Mouse (Mus musculus) limb, embryonic 11.5 days (tissue): ENCODE measurements at regions not wholly inside any gene's neighbourhood (a gene's known extent, or its start where the extent isn't known, plus 50 kb on each side); places are given as distances from the start of the nearest gene placed in this dataset.
A peak's percentile ranks its signal among the peaks of the same experiment; 100 is the strongest.

Experiments used
- ATAC-seq: fragments of 200-750 bp; cut with Nextera tagmentation; 2 replicates; pipeline ENCODE4 v1.8.0; 2017; ENCODE audit warnings: low read depth; ENCODE audit not compliant: insufficient number of reproducible peaks, low FRiP score, low TSS enrichment
- DNase-seq: peaks from one replicate; pipeline ENCODE4 v3.0.0-alpha.2; 2015; ENCODE audit warnings: low spot score
- H3K27ac ChIP-seq: fragments of 300-500 bp; sonication (generic); replicated peaks from 2 replicates; pipeline ENCODE4 v1.5.1; 2014; ENCODE audit warnings: low read depth, mild to moderate bottlenecking, low read length
- H3K27me3 ChIP-seq: fragments of 300-500 bp; sonication (generic); 2 replicates; pipeline ENCODE4 v1.6.1; 2014; ENCODE audit warnings: mild to moderate bottlenecking, low read length, mixed read lengths; ENCODE audit not compliant: control insufficient read depth, insufficient read depth
- H3K36me3 ChIP-seq: fragments of 300-500 bp; sonication (generic); 2 replicates; pipeline ENCODE4 v1.6.1; 2014; ENCODE audit warnings: mild to moderate bottlenecking, low read length, moderate library complexity, mixed read lengths; ENCODE audit not compliant: control insufficient read depth, insufficient read depth
- H3K4me1 ChIP-seq: fragments of 300-500 bp; sonication (generic); 2 replicates; pipeline ENCODE4 v1.6.1; 2014; ENCODE audit warnings: low read length, mixed read lengths; ENCODE audit not compliant: control insufficient read depth, insufficient read depth
- H3K4me2 ChIP-seq: fragments of 300-500 bp; sonication (generic); 2 replicates; pipeline ENCODE4 v1.6.1; 2014; ENCODE audit warnings: low read depth, mild to moderate bottlenecking, moderate library complexity; ENCODE audit not compliant: severe bottlenecking
- H3K4me3 ChIP-seq: fragments of 300-500 bp; sonication (generic); 2 replicates; pipeline ENCODE4 v1.5.1; 2014; ENCODE audit warnings: low read depth, low read length
- H3K9ac ChIP-seq: fragments of 300-500 bp; sonication (generic); 2 replicates; pipeline ENCODE4 v1.6.1; 2014; ENCODE audit warnings: mild to moderate bottlenecking, low read length
- H3K9me3 ChIP-seq: fragments of 300-500 bp; sonication (generic); 2 replicates; pipeline ENCODE4 v1.6.1; 2016; ENCODE audit warnings: low read length; ENCODE audit not compliant: control insufficient read depth
- WGBS: fragments of 180-500 bp; shearing (Covaris S2); extraction: QIAGEN DNeasy Blood & Tissue Kit; methylation state at CpG from one replicate; pipeline ENCODE4 v1.1.7; 2014; 5-methylcytosine and 5-hydroxymethylcytosine counted together

GRCm38 (mm10) chr8:87230096-87230495 lies 242.3 kb downstream of the Cbln1 start:
- Histone ChIP-seq H3K4me3 (no peak overlapping the region), H3K4me1 (peaks cover 6% of the 10 kb centered on the region; the same call in 1 of the 2 replicates), H3K27me3 (no peaks in the 10 kb centered on the region), H3K9ac (no peak overlapping the region), H3K4me2 (no peak overlapping the region), H3K36me3 (no peaks in the 10 kb centered on the region), H3K9me3 (no peaks in the 10 kb centered on the region), H3K27ac (no peak overlapping the region)
- ATAC-seq, result no peak
- DNase-seq, result no peak
- WGBS, result 84% methylated on average over 4 of the region's 4 CpGs

- no peaks in the 10 kb centered on the region for H3K27me3 ChIP-seq
- DNase-seq, result no peak
- WGBS, result 93% methylated on average over 6 of the region's 6 CpGs
Observed at GRCm38 (mm10) chr8:87229182-87229581, 243.2 kb downstream of the Cbln1 start.

GRCm38 (mm10) chr8:87228777-87229176 lies 243.6 kb downstream of the Cbln1 start:
- H3K27ac ChIP-seq, result no peak overlapping the region
- H3K9ac ChIP-seq, result no peak overlapping the region
- no peak; the same call in 1 of the 2 replicates for ATAC-seq
- H3K4me1 ChIP-seq, result peaks cover 3% of the 10 kb centered on the region; the same call in 1 of the 2 replicates
- no peaks in the 10 kb centered on the region for H3K27me3 ChIP-seq
- no peaks in the 10 kb centered on the region for H3K36me3 ChIP-seq
- DNase-seq, result no peak
- H3K4me3 ChIP-seq, result no peak overlapping the region
- H3K9me3 ChIP-seq, result no peaks in the 10 kb centered on the region
- 85% methylated on average over 6 of the region's 6 CpGs for WGBS
- H3K4me2 ChIP-seq, result no peak overlapping the region

More at GRCm38 (mm10) chr8:87229182-87229581, 243.2 kb downstream of the Cbln1 start:
- Histone ChIP-seq H3K4me1 (peaks cover 5% of the 10 kb centered on the region; the same call in 1 of the 2 replicates), H3K36me3 (no peaks in the 10 kb centered on the region), H3K4me2 (no peak overlapping the region), H3K9me3 (no peaks in the 10 kb centered on the region), H3K4me3 (no peak overlapping the region), H3K9ac (no peak overlapping the region), H3K27ac (no peak overlapping the region)
- ATAC-seq, result no peak

- 67% methylated on average over 11 of the region's 11 CpGs for WGBS
- DNase-seq, result no peak
- H3K9ac ChIP-seq, result no peak overlapping the region
- H3K4me3 ChIP-seq, result no peak overlapping the region
- H3K36me3 ChIP-seq, result no peaks in the 10 kb centered on the region
- H3K9me3 ChIP-seq, result no peaks in the 10 kb centered on the region
- H3K4me2 ChIP-seq, result no peak overlapping the region
- ATAC-seq, result no peak
- H3K27ac ChIP-seq, result no peak overlapping the region
- H3K4me1 ChIP-seq, result no peaks in the 10 kb centered on the region
- no peaks in the 10 kb centered on the region for H3K27me3 ChIP-seq
Observed at GRCm38 (mm10) chr8:87225504-87226425, 246.6 kb downstream of the Cbln1 start.

GRCm38 (mm10) chr8:87220581-87220980 lies 251.8 kb downstream of the Cbln1 start:
- H3K27me3 ChIP-seq, result no peaks in the 10 kb centered on the region
- ATAC-seq, result no peak

GRCm38 (mm10) chr8:87218956-87219482 lies 253.4 kb downstream of the Cbln1 start:
- Histone ChIP-seq H3K4me1 (peaks cover 5% of the 10 kb centered on the region; the same call in 1 of the 2 replicates), H3K36me3 (no peaks in the 10 kb centered on the region), H3K9me3 (no peaks in the 10 kb centered on the region), H3K4me2 (no peak overlapping the region), H3K27ac (no peak overlapping the region), H3K9ac (no peak overlapping the region), H3K4me3 (no peak overlapping the region), H3K27me3 (no peaks in the 10 kb centered on the region)
- WGBS, result 13% methylated on average over 6 of the region's 6 CpGs
- ATAC-seq, result no peak
- peak; percentile 81 for DNase-seq

More at GRCm38 (mm10) chr8:87220581-87220980, 251.8 kb downstream of the Cbln1 start:
- H3K27ac ChIP-seq, result no peak overlapping the region
- peaks cover 5% of the 10 kb centered on the region; the same call in 1 of the 2 replicates for H3K4me1 ChIP-seq
- H3K9me3 ChIP-seq, result no peaks in the 10 kb centered on the region
- no peak overlapping the region for H3K4me2 ChIP-seq
- H3K9ac ChIP-seq, result no peak overlapping the region
- no peaks in the 10 kb centered on the region for H3K36me3 ChIP-seq
- H3K4me3 ChIP-seq, result no peak overlapping the region
- 84% methylated on average over 6 of the region's 6 CpGs for WGBS
- DNase-seq, result no peak

GRCm38 (mm10) chr8:87214962-87215361 lies 257.4 kb downstream of the Cbln1 start:
- H3K4me2 ChIP-seq, result no peak overlapping the region
- no peaks in the 10 kb centered on the region for H3K36me3 ChIP-seq
- WGBS, result 52% methylated on average over 10 of the region's 10 CpGs
- no peak overlapping the region for H3K4me3 ChIP-seq
- no peak for ATAC-seq
- H3K4me1 ChIP-seq, result peaks cover 8% of the 10 kb centered on the region
- no peaks in the 10 kb centered on the region for H3K27me3 ChIP-seq
- no peak for DNase-seq
- H3K9ac ChIP-seq, result no peak overlapping the region
- H3K27ac ChIP-seq, result no peak overlapping the region
- H3K9me3 ChIP-seq, result no peaks in the 10 kb centered on the region

GRCm38 (mm10) chr8:87210546-87210945 lies 261.9 kb downstream of the Cbln1 start:
- no peak overlapping the region for H3K4me2 ChIP-seq
- peaks cover 3% of the 10 kb centered on the region for H3K4me1 ChIP-seq
- 33% methylated on average over 4 of the region's 4 CpGs for WGBS
- no peak overlapping the region for H3K4me3 ChIP-seq
- no peaks in the 10 kb centered on the region for H3K9me3 ChIP-seq
- H3K27me3 ChIP-seq, result no peaks in the 10 kb centered on the region
- no peak overlapping the region for H3K27ac ChIP-seq
- H3K36me3 ChIP-seq, result no peaks in the 10 kb centered on the region
- DNase-seq, result no peak
- H3K9ac ChIP-seq, result no peak overlapping the region
- no peak for ATAC-seq
